ENCODE assay signal across 12 mouse cellular contexts in genomic region chr13:24977820-24978342, GRCm38 (mm10). TPM values are rescaled to one million over a fixed set of nuclear protein-coding genes. Genes with fewer than 3 reads are reported as not detected.
DNase-seq lines count a peak whose midpoint lies in the region; ATAC-seq and TF ChIP-seq lines count a peak whose summit lies in the region.
"Had no signal": no experiment of that assay in that cellular context is flagged by ENCODE, and none has a peak within 500 bp of the region (broad histone marks: within the 10 kb centered on the region; RNA-seq: fewer than 3 reads in every experiment).

No protein-coding gene starts in this region.

- H3K4me2 ChIP-seq in intestine, postnatal 0 days (replicated peaks; ENCODE audit: low read depth) = no peak overlapping the region
- H3K4me2 ChIP-seq in liver, embryonic 14.5 days (ENCODE audit: low read depth) = no peak overlapping the region
- no peak overlapping the region for H3K4me2 ChIP-seq in forebrain, embryonic 11.5 days (ENCODE audit: low read depth, low read length, severe bottlenecking)

- no peak for TF ChIP-seq CTCF in intestine, postnatal 0 days (IDR thresholded peaks at IDR 0.05; ENCODE audit: low read depth)
- TF ChIP-seq CTCF in liver, embryonic 14.5 days (IDR thresholded peaks at IDR 0.05; ENCODE audit: low read depth) = no peak

- H3K36me3 ChIP-seq in intestine, postnatal 0 days (ENCODE audit: control insufficient read depth, insufficient read depth) = no peaks in the 10 kb centered on the region; the same call in 1 of the 2 replicates
- no peaks in the 10 kb centered on the region for H3K36me3 ChIP-seq in liver, embryonic 14.5 days (replicated peaks; ENCODE audit: control insufficient read depth, insufficient read depth, low read depth)
- H3K36me3 ChIP-seq in forebrain, embryonic 11.5 days (ENCODE audit: control insufficient read depth, insufficient read depth, low read length) = no peaks in the 10 kb centered on the region
- H3K36me3 ChIP-seq: G1E had no signal

- H3K27me3 ChIP-seq in intestine, postnatal 0 days (replicated peaks; ENCODE audit: control insufficient read depth, insufficient read depth, low read length) = no peaks in the 10 kb centered on the region
- H3K27me3 ChIP-seq in liver, embryonic 14.5 days (ENCODE audit: control insufficient read depth, insufficient read depth, low read length) = no peaks in the 10 kb centered on the region
- no peaks in the 10 kb centered on the region for H3K27me3 ChIP-seq in forebrain, embryonic 11.5 days (ENCODE audit: control insufficient read depth, insufficient read depth, low read length)

- TF ChIP-seq EP300 in liver, embryonic 14.5 days (IDR thresholded peaks at IDR 0.05; ENCODE audit: low read depth) = no peak

- no peaks in the 10 kb centered on the region; the same call in 1 of the 2 replicates for H3K4me1 ChIP-seq in intestine, postnatal 0 days (replicated peaks; ENCODE audit: control insufficient read depth, insufficient read depth, low read length)
- H3K4me1 ChIP-seq in liver, embryonic 14.5 days (replicated peaks; ENCODE audit: control insufficient read depth in 2 of 2, insufficient read depth in 2 of 2, low read length in 1 of 2) = peaks cover 0 to 6% of the 10 kb centered on the region in 2 experiments; a peak in 2 of 4 replicates
- H3K4me1 ChIP-seq in forebrain, embryonic 11.5 days (replicated peaks; ENCODE audit: control insufficient read depth, insufficient read depth, low read length) = no peaks in the 10 kb centered on the region

- peak; percentile 78 for ATAC-seq in intestine, postnatal 0 days
- ATAC-seq in liver, embryonic 14.5 days (ENCODE audit: insufficient read depth) = peak; percentile 78
- no peak for ATAC-seq in forebrain, embryonic 11.5 days (replicated peaks; ENCODE audit: low FRiP score)

- 54% methylated on average over 5 of the region's 5 CpGs for WGBS in intestine, postnatal 0 days
- 58% methylated on average over 5 of the region's 5 CpGs for WGBS in liver, embryonic 14.5 days (ENCODE audit: insufficient replicate concordance)
- WGBS in forebrain, embryonic 11.5 days = 88% methylated on average over 5 of the region's 5 CpGs

- peak; percentile 78 for DNase-seq in 3T3-L1 (ENCODE audit: low read depth, low spot score)
- peak; percentile 92 for DNase-seq in Muller cell, postnatal 12 days (ENCODE audit: inconsistent ontology term)
- peak; percentile 17 to 36 (median 33) for DNase-seq in liver, embryonic 14.5 days (ENCODE audit: low read depth in 3 of 3, low spot score in 3 of 3)
- DNase-seq in forebrain, embryonic 11.5 days (ENCODE audit: low spot score) = no peak
- no peak for DNase-seq in thymus, postnatal 25 days
- DNase-seq in frontal cortex, adult 2 months (ENCODE audit: extremely low spot score in 1 of 2, low spot score in 1 of 2) = no peak
- DNase-seq: cerebellum, postnatal 10 days; gastrocnemius, postnatal 10 days; left cerebral cortex, postnatal 4 days; right cerebral cortex, adult 18-20 months had no signal

- no peak overlapping the region for H3K27ac ChIP-seq in intestine, postnatal 0 days (ENCODE audit: low read depth, low read length)
- no peak overlapping the region for H3K27ac ChIP-seq in liver, embryonic 14.5 days
- H3K27ac ChIP-seq in forebrain, embryonic 11.5 days (ENCODE audit: low read depth, low read length) = no peak overlapping the region

- H3K9ac ChIP-seq in intestine, postnatal 0 days (ENCODE audit: low read depth, low read length) = no peak overlapping the region
- no peak overlapping the region for H3K9ac ChIP-seq in liver, embryonic 14.5 days (replicated peaks)
- no peak overlapping the region for H3K9ac ChIP-seq in forebrain, embryonic 11.5 days (ENCODE audit: low read length)

- no peak overlapping the region for H3K4me3 ChIP-seq in intestine, postnatal 0 days (ENCODE audit: low read depth, low read length)
- no peak overlapping the region for H3K4me3 ChIP-seq in liver, embryonic 14.5 days (ENCODE audit: insufficient read depth in 1 of 2, low read depth in 2 of 2, low read length in 2 of 2)
- no peak overlapping the region for H3K4me3 ChIP-seq in forebrain, embryonic 11.5 days (ENCODE audit: low read depth, low read length)

- H3K9me3 ChIP-seq in intestine, postnatal 0 days (ENCODE audit: control insufficient read depth) = no peaks in the 10 kb centered on the region
- H3K9me3 ChIP-seq in liver, embryonic 14.5 days (ENCODE audit: control insufficient read depth, low read length) = no peaks in the 10 kb centered on the region
- no peaks in the 10 kb centered on the region for H3K9me3 ChIP-seq in forebrain, embryonic 11.5 days (ENCODE audit: control insufficient read depth, low read length)
- H3K9me3 ChIP-seq: G1E had no signal

RNA-seq across cellular contexts. Expression of gene Gpld1, which starts 34.9 kb away (rescaled TPM):
- polyA plus RNA-seq in intestine, postnatal 0 days (2015; fragmentation: Nextera tagmentation; extraction: Ambion mirVana) = 0.59 and 0.65 TPM in 2 replicates
- polyA plus RNA-seq in liver, embryonic 14.5 days (2012; rRNA removed) = 2.3 and 3.1 TPM in 2 replicates
- polyA plus RNA-seq in liver, embryonic 14.5 days (2014; fragmentation: Nextera tagmentation; extraction: Ambion mirVana) = 5.8 and 5.9 TPM in 2 replicates
- polyA plus RNA-seq in forebrain, embryonic 11.5 days (2014; fragmentation: Nextera tagmentation; extraction: Ambion mirVana) = 0.44 and 0.87 TPM in 2 replicates
- 18.5 and 18.6 TPM in 2 replicates for polyA plus RNA-seq in frontal cortex, adult 2 months (2012; rRNA removed)

RNA-seq across cellular contexts. Expression of gene Aldh5a1, which starts 40.4 kb away (rescaled TPM):
- polyA plus RNA-seq in intestine, postnatal 0 days (2015; fragmentation: Nextera tagmentation; extraction: Ambion mirVana) = 5.0 and 5.4 TPM in 2 replicates
- 2.2 and 3.1 TPM in 2 replicates for polyA plus RNA-seq in liver, embryonic 14.5 days (2012; rRNA removed)
- 2.1 and 2.7 TPM in 2 replicates for polyA plus RNA-seq in liver, embryonic 14.5 days (2014; fragmentation: Nextera tagmentation; extraction: Ambion mirVana)
- 10.4 and 10.5 TPM in 2 replicates for polyA plus RNA-seq in forebrain, embryonic 11.5 days (2014; fragmentation: Nextera tagmentation; extraction: Ambion mirVana)
- 42.5 and 44.2 TPM in 2 replicates for polyA plus RNA-seq in frontal cortex, adult 2 months (2012; rRNA removed)
- polyA plus RNA-seq: G1E had no signal

RNA-seq across cellular contexts. Expression of gene Mrs2, which starts 42.3 kb away (rescaled TPM):
- 15.0 and 21.2 TPM in 2 replicates for polyA plus RNA-seq in intestine, postnatal 0 days (2015; fragmentation: Nextera tagmentation; extraction: Ambion mirVana)
- 4.9 and 8.4 TPM in 2 replicates for polyA plus RNA-seq in liver, embryonic 14.5 days (2012; rRNA removed)
- polyA plus RNA-seq in liver, embryonic 14.5 days (2014; fragmentation: Nextera tagmentation; extraction: Ambion mirVana) = 16.6 and 17.7 TPM in 2 replicates
- 24.7 and 25.9 TPM in 2 replicates for polyA plus RNA-seq in forebrain, embryonic 11.5 days (2014; fragmentation: Nextera tagmentation; extraction: Ambion mirVana)
- polyA plus RNA-seq in frontal cortex, adult 2 months (2012; rRNA removed) = 38.1 and 47.1 TPM in 2 replicates

Comparison
In these comparisons a context has a peak if more than half of its experiments do, and no peak if none do; other contexts are left out.
1. DNase-seq: peak in 3T3-L1 (single experiment), Muller cell, postnatal 12 days (single experiment) and liver, embryonic 14.5 days (3 of 3); none in forebrain, embryonic 11.5 days (single experiment), thymus, postnatal 25 days (single experiment) and frontal cortex, adult 2 months (0 of 2).